Mouse (Mus musculus) small intestine, adult 2 months (tissue): Measurements from ENCODE around the gene Mybl2.

Source experiments
- CTCF ChIP-seq: fragments of 200-500 bp; IDR thresholded peaks from 2 replicates; pipeline ENCODE4 v1.5.1; 2012; ENCODE audit warnings: low read depth, mild to moderate bottlenecking, control low read depth, inconsistent platforms, low read length, moderate library complexity, mixed read lengths; ENCODE audit not compliant: insufficient replicate concordance, insufficient read length; ENCODE audit errors: extremely low read depth
- POLR2A ChIP-seq: fragments of 200-500 bp; IDR thresholded peaks from 2 replicates; pipeline ENCODE4 v1.6.1; 2012; ENCODE audit warnings: low read depth, mild to moderate bottlenecking, control low read depth, inconsistent platforms, low read length, moderate library complexity

DNA sequence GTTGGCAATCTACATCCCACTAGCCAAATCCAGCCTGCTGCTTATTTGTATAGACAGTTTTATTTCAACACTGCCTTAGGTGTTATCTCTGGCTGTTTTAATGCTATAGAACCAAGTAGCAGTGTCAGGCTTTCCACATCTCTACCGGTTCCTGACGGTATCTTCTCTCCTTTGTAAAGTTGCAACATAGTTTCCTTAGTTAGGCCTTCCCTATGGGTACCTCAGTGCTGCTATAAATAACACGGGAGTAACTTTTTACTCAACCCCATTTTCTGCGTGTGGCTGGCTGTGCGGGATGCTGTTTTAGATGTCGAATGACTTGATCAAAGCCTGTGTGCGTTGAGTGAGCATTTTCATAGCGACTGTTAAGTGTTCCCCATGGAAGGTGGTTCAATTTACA, 32.1 kb downstream of the Mybl2 start:
- TF ChIP-seq POLR2A (no peak), CTCF (no peak)
